Mouse (Mus musculus): Measurements from ENCODE around the gene Wdr74.

DNA sequence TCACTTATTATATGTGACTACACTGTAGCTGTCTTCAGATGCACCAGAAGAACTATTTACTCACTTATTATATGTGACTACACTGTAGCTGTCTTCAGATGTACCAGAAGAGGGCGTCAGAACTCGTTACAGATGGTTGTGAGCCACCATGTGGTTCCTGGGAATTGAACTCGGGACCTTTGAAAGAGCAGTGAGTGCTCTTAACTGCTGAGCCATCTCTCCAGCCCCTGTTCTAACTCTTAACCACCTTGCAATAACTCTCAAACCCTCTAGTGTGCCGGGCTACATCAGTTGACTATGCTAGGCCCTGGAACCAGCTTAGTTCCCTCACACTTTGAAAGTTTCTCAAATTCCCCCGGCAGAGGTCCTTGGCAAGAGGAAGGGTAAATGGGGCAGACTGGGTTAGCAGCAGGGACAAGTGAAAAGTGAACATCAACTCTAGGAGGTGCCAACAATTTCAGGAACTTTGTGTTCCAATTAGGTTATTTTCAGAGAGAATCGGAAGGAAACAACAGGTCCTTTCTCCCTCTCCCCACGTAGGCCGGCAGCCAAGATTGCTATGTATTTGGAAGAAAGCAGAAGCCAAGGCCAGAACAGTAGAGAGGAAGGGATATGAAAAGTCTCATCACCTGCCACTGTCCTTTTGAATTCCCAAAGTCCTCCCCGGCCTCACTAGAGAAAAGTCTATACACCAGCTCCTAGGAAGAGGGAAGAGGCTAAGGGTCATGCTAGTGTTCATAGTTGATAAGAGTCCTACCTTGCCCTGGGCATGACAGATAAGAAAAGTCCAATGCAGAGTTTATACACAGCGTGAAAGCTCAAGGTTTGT, 20.8 kb upstream of the Wdr74 start:
- TF ChIP-seq CTCF (IDR thresholded peaks at IDR 0.05; ENCODE audit: extremely low read depth, insufficient read length, insufficient replicate concordance, low read depth, low read length) = no peak
- TF ChIP-seq POLR2A (IDR thresholded peaks at IDR 0.05; ENCODE audit: low read depth, low read length) = no peak

Data from small intestine, adult 2 months (tissue).